Mouse (Mus musculus) myocyte (in vitro differentiated cells): ENCODE data around the gene Tnrc6c.

ENCODE experiments used
- CEBPB ChIP-seq: IDR thresholded peaks from 2 replicates; pipeline ENCODE4 v1.6.1; 2011; ENCODE audit warnings: mild to moderate bottlenecking, moderate library complexity; ENCODE audit not compliant: poor library complexity, insufficient read depth, severe bottlenecking
- E2F4 ChIP-seq: IDR thresholded peaks from one replicate; pipeline ENCODE4 v1.6.1; 2011; ENCODE audit warnings: mild to moderate bottlenecking, control low read depth, moderate library complexity; ENCODE audit not compliant: insufficient read depth
- MAX ChIP-seq: IDR thresholded peaks from one replicate; pipeline ENCODE4 v1.6.1; 2011; ENCODE audit warnings: low read depth, mild to moderate bottlenecking, control low read depth
- MYOD1 ChIP-seq, 3 experiments: IDR thresholded peaks; one replicate each; pipeline ENCODE4 v1.6.1; 2011; ENCODE audit warnings: control low read depth in 2 of 3, low read depth in 2 of 3, mild to moderate bottlenecking in 2 of 3, moderate library complexity in 1 of 3; ENCODE audit not compliant: insufficient read length in 2 of 3, control insufficient read depth in 1 of 3
- MYOG ChIP-seq, 3 experiments: IDR thresholded peaks; one replicate each; pipeline ENCODE4 v1.6.1; 2011; ENCODE audit warnings: control low read depth in 2 of 3, low read depth in 2 of 3, mild to moderate bottlenecking in 2 of 3; ENCODE audit not compliant: insufficient read length in 2 of 3, control insufficient read depth in 1 of 3, insufficient read depth in 1 of 3
- POLR2A ChIP-seq: IDR thresholded peaks from one replicate; pipeline ENCODE4 v1.6.1; 2011; ENCODE audit warnings: low read depth, mild to moderate bottlenecking, control low read depth, moderate library complexity; ENCODE audit not compliant: insufficient read length
- POLR2AphosphoS2 ChIP-seq: IDR thresholded peaks from one replicate; pipeline ENCODE4 v1.6.1; 2011; ENCODE audit warnings: low read depth, control low read depth; ENCODE audit not compliant: insufficient read length
- REST ChIP-seq: IDR thresholded peaks from one replicate; pipeline ENCODE4 v1.6.1; 2011; ENCODE audit warnings: mild to moderate bottlenecking, control low read depth, moderate library complexity; ENCODE audit not compliant: insufficient read depth, insufficient read length
- SRF ChIP-seq: IDR thresholded peaks from one replicate; pipeline ENCODE4 v1.6.1; 2011; ENCODE audit warnings: low read depth; ENCODE audit not compliant: control insufficient read depth, insufficient read length
- TCF12 ChIP-seq: IDR thresholded peaks from one replicate; pipeline ENCODE4 v1.6.1; 2011; ENCODE audit warnings: mild to moderate bottlenecking, control low read depth; ENCODE audit not compliant: poor library complexity, insufficient read depth, severe bottlenecking
- USF1 ChIP-seq: IDR thresholded peaks from one replicate; pipeline ENCODE4 v1.6.1; 2011; ENCODE audit warnings: low read depth, mild to moderate bottlenecking, control low read depth, moderate library complexity

DNA sequence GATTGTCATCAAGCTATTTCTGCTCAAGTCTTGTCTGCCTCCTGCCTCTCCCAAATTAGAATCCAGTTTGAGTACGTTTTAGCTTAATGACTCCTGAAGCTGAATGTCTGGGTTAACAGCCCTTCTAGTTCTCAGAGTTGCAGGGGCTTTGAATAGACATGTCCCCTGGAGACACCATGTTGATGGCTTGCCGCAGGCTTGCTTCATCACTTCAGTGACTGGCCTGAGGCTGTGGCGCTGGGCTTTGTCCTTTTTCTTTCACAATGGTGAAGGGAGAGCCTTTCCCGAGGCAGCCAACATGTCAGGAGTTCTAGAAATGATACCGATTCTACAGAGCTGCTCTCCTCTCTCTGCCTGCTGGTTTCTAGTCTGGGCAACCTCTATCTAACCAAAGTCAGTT is 30.6 kb downstream of the Tnrc6c start:
- TF ChIP-seq POLR2A (no peak), MAX (no peak), E2F4 (no peak), TCF12 (no peak), USF1 (no peak), CEBPB (no peak), SRF (no peak), REST (no peak), POLR2AphosphoS2 (no peak), MYOD1 (IDR thresholded peaks at IDR 0.05; ENCODE audit: control insufficient read depth in 1 of 3, insufficient read length in 2 of 3, low read depth in 2 of 3) (no peak), MYOG (IDR thresholded peaks at IDR 0.05; ENCODE audit: control insufficient read depth in 1 of 3, insufficient read depth in 1 of 3, insufficient read length in 2 of 3, low read depth in 2 of 3) (no peak)
